In the genomic region with DNA sequence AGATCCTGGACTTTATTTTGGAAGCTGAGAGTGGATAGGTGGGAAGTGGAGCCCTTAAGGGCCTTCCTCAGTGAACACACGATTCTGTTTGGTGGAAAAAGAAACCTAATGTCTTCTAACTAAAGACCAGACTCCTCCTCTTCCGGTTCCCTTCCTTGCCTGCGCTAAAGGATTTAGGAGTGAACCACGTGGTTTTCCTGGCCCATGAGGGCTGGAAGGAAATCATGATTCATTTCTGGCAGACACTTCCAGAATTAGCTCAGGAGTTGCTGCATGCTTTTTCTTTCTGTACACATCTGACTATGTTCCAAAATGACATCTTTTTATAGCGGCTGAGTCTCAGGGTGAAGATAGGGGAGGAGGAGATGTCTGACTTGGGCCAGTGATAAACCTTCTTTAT, we compare ENCODE assay signal across 13 mouse cellular contexts.
A peak's percentile ranks its signal among the peaks of the same experiment; 100 is the strongest.
DNase-seq lines count a peak whose midpoint lies in the region; ATAC-seq and TF ChIP-seq lines count a peak whose summit lies in the region.
"Had no signal": no experiment of that assay in that cellular context is flagged by ENCODE, and none has a peak within 500 bp of the region (broad histone marks: within the 10 kb centered on the region; RNA-seq: fewer than 3 reads in every experiment).

No protein-coding gene starts in this region.

- peak; percentile 90 for ATAC-seq in frontal cortex, adult (ENCODE audit: low TSS enrichment)
- ATAC-seq: midbrain, embryonic 13.5 days had no signal

- peaks cover 5% of the 10 kb centered on the region; the same call in 1 of the 2 replicates for H3K4me1 ChIP-seq in cortical plate, adult 2 months (ENCODE audit: control insufficient read depth, insufficient read depth, low read length)
- H3K4me1 ChIP-seq: hindbrain, embryonic 10.5 days; limb, embryonic 13.5 days had no signal

- DNase-seq in frontal cortex, postnatal 14 days (ENCODE audit: low spot score in 2 of 2): no peak
- DNase-seq in left cerebral cortex, adult 9 months (ENCODE audit: low spot score in 2 of 2): peak; percentile 42 to 50
- DNase-seq in left cerebral cortex, postnatal 4 days: no peak
- peak; percentile 50 to 82 for DNase-seq in left cerebral cortex, postnatal 14 days (ENCODE audit: low spot score in 2 of 2)
- no peak for DNase-seq in gastrocnemius, postnatal 10 days
- DNase-seq in T-cell, adult 2 months (ENCODE audit: low spot score): no peak
- DNase-seq: gastrocnemius, postnatal 36 days had no signal

- intact Hi-C loops in left cerebral cortex, postnatal 4 days (cut with DNase I): no loop called here
- intact Hi-C loops in left cerebral cortex, postnatal 14 days (cut with DNase I): no loop called here

- 0 out of 2 replicates have a peak overlapping the region, but pooled peaks have one; percentile 35 for H3K27ac ChIP-seq in cortical plate, adult 2 months (ENCODE audit: insufficient read depth, low read length)
- H3K27ac ChIP-seq: hindbrain, embryonic 10.5 days; limb, embryonic 13.5 days; midbrain, embryonic 13.5 days had no signal

- no peak for TF ChIP-seq POLR2A in cortical plate, adult 2 months (IDR thresholded peaks at IDR 0.05; ENCODE audit: extremely low read depth, insufficient read depth, low read length)

- H3K4me3 ChIP-seq in cortical plate, adult 2 months (ENCODE audit: insufficient read depth, low read length): no peak overlapping the region
- H3K4me3 ChIP-seq: erythroblast, embryonic 14.5 days; hindbrain, embryonic 10.5 days; limb, embryonic 13.5 days; midbrain, embryonic 13.5 days had no signal

- TF ChIP-seq CTCF in cortical plate, adult 2 months (IDR thresholded peaks at IDR 0.05; ENCODE audit: extremely low read depth, insufficient read depth, low read length): no peak

Comparison
In these comparisons a context has a peak if more than half of its experiments do, and no peak if none do; other contexts are left out.
1. DNase-seq: peak in left cerebral cortex, adult 9 months (2 of 2) and left cerebral cortex, postnatal 14 days (2 of 2); none in frontal cortex, postnatal 14 days (0 of 2), left cerebral cortex, postnatal 4 days (single experiment), gastrocnemius, postnatal 10 days (single experiment) and T-cell, adult 2 months (single experiment).